Mouse (Mus musculus) gastrocnemius, adult 2 months (tissue): Measurements from ENCODE around the gene Duoxa2. TPM values are rescaled to one million over a fixed set of nuclear protein-coding genes. Genes with fewer than 3 reads are reported as not detected.

Source experiments
- DNase-seq: peaks from one replicate; pipeline ENCODE4 v3.0.0; 2022
- H3K27ac ChIP-seq: fragments of 200-600 bp; 2 replicates; pipeline ENCODE4 v1.8.1; 2022; ENCODE audit warnings: mild to moderate bottlenecking
- H3K4me3 ChIP-seq: fragments of 200-600 bp; 2 replicates; pipeline ENCODE4 v1.8.1; 2022; ENCODE audit warnings: mild to moderate bottlenecking, moderate library complexity
- CTCF ChIP-seq: fragments of 200-600 bp; IDR thresholded peaks from 2 replicates; pipeline ENCODE4 v1.8.1; 2022; ENCODE audit warnings: antibody characterized with exemption, mild to moderate bottlenecking, moderate library complexity
- intact Hi-C: fragments of 180-260 bp; cut with DNase I; formaldehyde crosslinking; loops from one replicate; pipeline ENCODE4 v1.15.1; 2025
- long read RNA-seq, 2 experiments: library from polyadenylated mRNA; stranded (forward); transcript quantifications; one replicate each; pipeline ENCODE4 v2.0.0; 2021
- total RNA-seq, 2 experiments: library from RNA; stranded (reverse); gene quantifications; 2 replicates each; pipeline ENCODE4 v1.2.3; 2021

Duoxa2 gene
- total RNA-seq = not detected
- long read RNA-seq, experiment 1 = 0 reads
- long read RNA-seq, experiment 2 = 0 reads

- peak within 1 kb of the TSS; percentile 64 for H3K4me3 ChIP-seq
- no peak for TF ChIP-seq CTCF
- intact Hi-C loops = no loop called here
- H3K27ac ChIP-seq = no peak within 1 kb of the TSS
- DNase-seq = peak; percentile 35
Observed at GRCm38 (mm10) chr2:122298596-122299490, at the start of gene Duoxa2. Gene Duoxa2 (plus strand): TSS chr2:122298900.

GRCm38 (mm10) chr2:122255997-122256396, 42.7 kb upstream of the Duoxa2 start:
- TF ChIP-seq CTCF = no peak
- H3K4me3 ChIP-seq = no peak overlapping the region
- DNase-seq = no peak
- intact Hi-C loops = no loop called here
- no peak overlapping the region for H3K27ac ChIP-seq

GRCm38 (mm10) chr2:122260729-122261128, 38.0 kb upstream of the Duoxa2 start:
- intact Hi-C loops = no loop called here
- H3K4me3 ChIP-seq = no peak overlapping the region
- no peak for DNase-seq
- no peak for TF ChIP-seq CTCF
- H3K27ac ChIP-seq = no peak overlapping the region

GRCm38 (mm10) chr2:122264690-122265089, 34.0 kb upstream of the Duoxa2 start:
- H3K4me3 ChIP-seq = no peak overlapping the region
- DNase-seq = no peak
- intact Hi-C loops = no loop called here
- no peak overlapping the region for H3K27ac ChIP-seq
- TF ChIP-seq CTCF = no peak

- H3K4me3 ChIP-seq = no peak overlapping the region
- TF ChIP-seq CTCF = no peak
- H3K27ac ChIP-seq = no peak overlapping the region
- no peak for DNase-seq
- intact Hi-C loops = no loop called here
Observed at GRCm38 (mm10) chr2:122266407-122267193, 32.1 kb upstream of the Duoxa2 start.

GRCm38 (mm10) chr2:122278769-122279168, 19.9 kb upstream of the Duoxa2 start:
- no peak overlapping the region for H3K27ac ChIP-seq
- intact Hi-C loops = no loop called here
- H3K4me3 ChIP-seq = no peak overlapping the region
- DNase-seq = no peak
- TF ChIP-seq CTCF = no peak

GRCm38 (mm10) chr2:122284091-122284490, 14.6 kb upstream of the Duoxa2 start:
- Histone ChIP-seq H3K4me3 (no peak overlapping the region), H3K27ac (no peak overlapping the region)
- intact Hi-C loops = no loop called here
- TF ChIP-seq CTCF = no peak
- DNase-seq = no peak

GRCm38 (mm10) chr2:122286137-122286536, 12.6 kb upstream of the Duoxa2 start:
- H3K4me3 ChIP-seq = no peak overlapping the region
- intact Hi-C loops = no loop called here
- no peak overlapping the region for H3K27ac ChIP-seq
- DNase-seq = no peak
- no peak for TF ChIP-seq CTCF

- intact Hi-C loops = no loop called here
- no peak for TF ChIP-seq CTCF
- Histone ChIP-seq H3K27ac (no peak overlapping the region), H3K4me3 (no peak overlapping the region)
- DNase-seq = no peak
Observed at GRCm38 (mm10) chr2:122294916-122295315, 3.8 kb upstream of the Duoxa2 start.

- intact Hi-C loops = no loop called here
- Histone ChIP-seq H3K4me3 (peak overlapping the region; percentile 30), H3K27ac (no peak overlapping the region)
- DNase-seq = no peak
- TF ChIP-seq CTCF = no peak
Observed at GRCm38 (mm10) chr2:122297271-122298095, 1.2 kb upstream of the Duoxa2 start.

GRCm38 (mm10) chr2:122298096-122298499, 602 bp upstream of the Duoxa2 start, which contains the start of gene Duox2:
Gene Duox2 (minus strand): TSS chr2:122298449.
- Histone ChIP-seq H3K27ac (no peak within 1 kb of the TSS), H3K4me3 (peak within 1 kb of the TSS; percentile 64)
- TF ChIP-seq CTCF = no peak
- intact Hi-C loops = no loop called here
- no peak for DNase-seq

- no peak overlapping the region for H3K27ac ChIP-seq
- intact Hi-C loops = no loop called here
- no peak for TF ChIP-seq CTCF
- no peak overlapping the region for H3K4me3 ChIP-seq
- no peak for DNase-seq
Observed at GRCm38 (mm10) chr2:122299911-122300655, 1.4 kb downstream of the Duoxa2 start.
